Mouse (Mus musculus) bone marrow macrophage, adult 2 months (primary cell): ENCODE results near the gene 9130409I23Rik. TPM values are rescaled to one million over a fixed set of nuclear protein-coding genes. Genes with fewer than 3 reads are reported as not detected.

Source experiments
- H3K27ac ChIP-seq: 2 replicates; pipeline ENCODE4 v1.5.1; 2012; ENCODE audit warnings: low read depth, low read length; ENCODE audit not compliant: insufficient read depth
- H3K4me1 ChIP-seq: 2 replicates; pipeline ENCODE4 v1.6.1; 2012; ENCODE audit warnings: low read length; ENCODE audit not compliant: control insufficient read depth, insufficient read depth
- H3K4me3 ChIP-seq: 2 replicates; pipeline ENCODE4 v1.5.1; 2012; ENCODE audit warnings: mild to moderate bottlenecking, low read length, moderate library complexity; ENCODE audit not compliant: insufficient read depth
- CTCF ChIP-seq: IDR thresholded peaks from 2 replicates; pipeline ENCODE4 v1.5.1; 2012; ENCODE audit warnings: low read depth, mild to moderate bottlenecking, low read length, moderate library complexity
- POLR2A ChIP-seq: IDR thresholded peaks from 2 replicates; pipeline ENCODE4 v1.6.1; 2012; ENCODE audit warnings: mild to moderate bottlenecking, low read depth, low read length, borderline replicate concordance
- polyA plus RNA-seq: library from polyadenylated mRNA; stranded (reverse); fragments of >200 nt; gene quantifications from 2 replicates; pipeline ENCODE4 v1.2.4, GENCODE M21; 2012; ENCODE audit not compliant: missing spikeins, insufficient read depth, insufficient read length

Gene 9130409I23Rik
- polyA plus RNA-seq, 1 experiment: not detected

DNA sequence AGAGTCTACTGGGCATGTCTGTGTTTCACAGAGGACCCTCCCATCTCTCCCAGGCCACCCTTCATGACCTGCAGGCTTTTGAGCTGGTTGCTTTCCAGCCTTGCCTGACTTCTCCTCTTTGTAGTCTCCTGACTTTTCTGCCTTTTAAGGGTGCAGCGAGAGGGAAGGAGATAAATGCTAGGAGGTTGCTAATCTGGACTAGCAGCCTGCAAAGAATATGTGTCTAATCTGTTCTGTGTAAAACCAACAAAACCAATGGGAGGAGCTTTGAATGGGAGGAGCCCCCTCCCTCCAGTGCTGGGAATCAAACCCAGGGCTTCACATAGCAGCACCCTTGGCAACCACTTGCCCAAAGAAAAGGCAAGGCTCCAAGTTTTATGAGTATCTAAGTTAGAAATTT lies 17.3 kb downstream of the 9130409I23Rik start:
- H3K4me1 ChIP-seq: no peaks in the 10 kb centered on the region
- TF ChIP-seq CTCF (no peak), POLR2A (no peak)
- H3K27ac ChIP-seq: no peak overlapping the region

DNA sequence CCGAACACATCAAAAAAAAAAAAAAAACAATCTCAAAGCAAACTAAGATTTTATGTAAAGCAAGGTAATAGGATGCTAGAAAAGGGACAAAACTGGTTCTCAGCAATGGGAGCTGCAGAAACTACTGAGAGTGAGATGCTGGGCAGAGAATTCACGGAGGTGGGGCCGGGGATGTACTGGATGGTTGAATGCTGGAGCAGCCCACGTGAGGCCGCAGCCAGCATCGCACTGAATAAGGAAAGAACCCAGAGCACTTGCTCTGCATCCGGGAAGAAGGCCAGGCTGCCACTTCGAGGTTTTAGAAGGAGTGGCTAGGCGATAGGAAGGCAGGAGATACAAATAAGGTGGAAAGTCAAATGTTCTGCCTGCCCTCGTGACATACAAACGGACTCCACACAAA lies 18.6 kb downstream of the 9130409I23Rik start:
- Histone ChIP-seq H3K27ac (no peak overlapping the region), H3K4me3 (no peak overlapping the region), H3K4me1 (no peaks in the 10 kb centered on the region)
- TF ChIP-seq CTCF (no peak), POLR2A (no peak)

More for the DNA sequence above, 17.3 kb downstream of the 9130409I23Rik start:
- H3K4me3 ChIP-seq: no peak overlapping the region

DNA sequence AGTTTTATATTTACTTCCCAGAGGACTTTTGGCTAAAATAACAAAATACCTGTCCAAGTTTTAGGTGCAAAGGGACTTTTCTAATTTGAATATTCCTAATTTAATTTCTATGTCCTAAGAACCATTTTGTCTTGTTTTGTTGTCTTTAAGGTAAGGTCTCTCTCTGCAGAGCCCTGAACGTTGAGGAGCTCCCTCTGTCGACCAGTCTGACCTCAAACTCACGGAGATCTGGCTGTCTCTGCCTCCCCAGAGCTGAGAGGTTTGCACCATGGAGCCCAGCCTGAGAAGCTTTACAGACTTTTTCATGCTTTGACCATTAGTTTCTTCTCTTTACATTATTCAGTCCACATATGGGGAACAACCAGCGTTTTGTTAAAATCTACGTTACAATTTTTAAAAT lies 22.0 kb downstream of the 9130409I23Rik start:
- no peak overlapping the region for H3K4me3 ChIP-seq
- H3K27ac ChIP-seq: no peak overlapping the region
- H3K4me1 ChIP-seq: no peaks in the 10 kb centered on the region
- TF ChIP-seq CTCF (0 out of 2 replicates have a peak, but pooled peaks have one; percentile 11), POLR2A (no peak)

DNA sequence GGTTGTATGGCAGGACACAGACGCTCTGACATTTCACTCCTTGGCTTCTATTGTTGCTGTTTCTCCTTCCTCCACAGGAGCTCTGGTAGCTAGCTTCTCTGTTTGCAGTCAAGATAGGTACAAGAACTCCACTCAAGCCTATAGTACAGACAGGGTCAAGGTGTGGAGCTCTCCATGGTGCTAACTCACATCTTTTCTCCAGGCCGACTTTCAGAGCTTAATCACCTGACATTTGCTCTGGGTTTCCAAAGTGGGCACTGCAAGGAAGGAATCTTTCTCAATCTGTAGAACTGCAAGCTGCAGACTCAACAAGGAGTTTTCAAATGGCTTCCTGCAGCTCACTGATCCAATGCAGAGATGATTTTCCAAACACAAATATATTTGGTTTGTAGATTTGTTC lies 33.0 kb downstream of the 9130409I23Rik start:
- H3K27ac ChIP-seq: no peak overlapping the region
- no peaks in the 10 kb centered on the region for H3K4me1 ChIP-seq
- TF ChIP-seq CTCF (no peak), POLR2A (no peak)
- H3K4me3 ChIP-seq: no peak overlapping the region

DNA sequence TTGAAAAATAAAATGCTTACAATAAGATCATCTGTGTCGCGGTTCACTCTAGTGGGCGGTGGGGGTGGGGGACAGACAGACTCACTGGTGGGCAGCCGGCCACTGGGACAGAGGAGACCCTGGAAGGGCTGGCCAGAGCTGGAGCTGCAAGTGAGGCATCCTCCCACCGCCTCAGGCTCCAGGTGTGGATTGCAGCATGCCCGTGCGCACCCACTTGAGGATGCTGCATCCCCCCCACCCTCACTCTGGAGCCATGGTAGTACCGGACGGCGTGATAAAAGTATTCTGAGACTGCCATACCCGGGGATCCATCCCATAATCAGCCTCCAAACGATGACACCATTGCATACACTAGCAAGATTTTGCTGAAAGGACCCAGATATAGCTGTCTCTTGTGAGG lies 39.0 kb downstream of the 9130409I23Rik start:
- Histone ChIP-seq H3K27ac (no peak overlapping the region), H3K4me3 (no peak overlapping the region), H3K4me1 (no peaks in the 10 kb centered on the region)
- no peak for TF ChIP-seq CTCF
- TF ChIP-seq POLR2A: no peak

Other genes with a start within 250 kb of the 9130409I23Rik start
- 1,000 and 1,015 TPM in 2 replicates for gene H3f3a, start 237.3 kb upstream of the 9130409I23Rik start, polyA plus RNA-seq
- gene Sde2, start 200.1 kb upstream of the 9130409I23Rik start, polyA plus RNA-seq: 17.0 and 20.2 TPM in 2 replicates
- gene Lefty2, start 158.1 kb upstream of the 9130409I23Rik start, polyA plus RNA-seq: not detected in 2 replicates
- 19.2 and 20.9 TPM in 2 replicates for gene Pycr2, start 146.9 kb upstream of the 9130409I23Rik start, polyA plus RNA-seq
- gene Lefty1, start 116.2 kb upstream of the 9130409I23Rik start, polyA plus RNA-seq: not detected in 2 replicates
- gene Tmem63a, start 108.9 kb upstream of the 9130409I23Rik start, polyA plus RNA-seq: 23.4 and 23.9 TPM in 2 replicates
- 40.7 and 45.8 TPM in 2 replicates for gene Ephx1, start 30.3 kb upstream of the 9130409I23Rik start, polyA plus RNA-seq
- gene Nvl, start 93.0 kb downstream of the 9130409I23Rik start, polyA plus RNA-seq: 25.9 and 27.7 TPM in 2 replicates
- gene Cnih4, start 93.5 kb downstream of the 9130409I23Rik start, polyA plus RNA-seq: 68.5 and 82.2 TPM in 2 replicates
- gene Wdr26, start 160.8 kb downstream of the 9130409I23Rik start, polyA plus RNA-seq: 226 and 227 TPM in 2 replicates